Mouse (Mus musculus) brain, embryonic 14.5 days (tissue): ENCODE results near the gene Atp6ap1. TPM values are rescaled to one million over a fixed set of nuclear protein-coding genes. Genes with fewer than 3 reads are reported as not detected.

Source experiments
- DNase-seq: peaks from one replicate; pipeline ENCODE4 v3.0.0-alpha.2; 2011; ENCODE audit warnings: low read depth
- CTCF ChIP-seq: fragments of 200-500 bp; IDR thresholded peaks from 2 replicates; pipeline ENCODE4 v1.5.1; 2012; ENCODE audit warnings: inconsistent platforms, mild to moderate bottlenecking, moderate library complexity, borderline replicate concordance; ENCODE audit not compliant: insufficient read depth, insufficient read length; ENCODE audit errors: extremely low read depth
- POLR2A ChIP-seq: fragments of 200-500 bp; IDR thresholded peaks from 2 replicates; pipeline ENCODE4 v1.6.1; 2012; ENCODE audit warnings: mild to moderate bottlenecking, inconsistent platforms, borderline replicate concordance; ENCODE audit not compliant: poor library complexity, insufficient read depth, insufficient read length, severe bottlenecking; ENCODE audit errors: extremely low read depth
- polyA plus RNA-seq: library from polyadenylated mRNA; depleted of rRNA; stranded (reverse); fragments of >200 nt; gene quantifications from 2 replicates; pipeline ENCODE4 v1.2.3, GENCODE M21; 2012; rRNA removed

The Atp6ap1 gene
- polyA plus RNA-seq, 1 experiment: 313 TPM

DNA sequence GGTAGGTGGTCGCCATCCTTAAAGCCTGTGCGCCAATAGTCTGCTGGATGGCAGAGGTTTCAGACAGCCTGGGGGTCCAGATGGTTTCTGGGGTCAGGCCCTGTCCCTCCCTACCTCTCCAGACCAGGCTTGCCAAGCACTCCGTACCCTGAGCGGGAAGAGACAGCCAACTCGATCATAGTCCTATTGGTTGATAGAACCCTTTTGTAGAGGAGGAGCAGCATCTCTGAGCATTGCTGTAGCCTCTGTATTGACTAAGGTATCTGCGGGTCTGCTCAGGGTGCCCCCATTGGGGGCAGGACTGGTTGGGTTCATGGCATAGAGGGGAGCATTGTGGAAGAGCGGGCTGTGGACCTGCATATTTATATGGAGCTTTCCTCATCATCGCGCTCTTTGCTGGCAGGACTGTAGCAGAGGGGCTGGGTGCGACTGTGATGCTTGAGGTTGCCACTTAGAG lies 32.3 kb downstream of the Atp6ap1 start:
- TF ChIP-seq CTCF (no peak), POLR2A (no peak)
- peak; percentile 39 for DNase-seq

GRCm38 (mm10) chrX:74330166-74330930 lies 33.5 kb downstream of the Atp6ap1 start:
- no peak for TF ChIP-seq CTCF
- no peak for TF ChIP-seq POLR2A
- DNase-seq: peak; percentile 25

DNA sequence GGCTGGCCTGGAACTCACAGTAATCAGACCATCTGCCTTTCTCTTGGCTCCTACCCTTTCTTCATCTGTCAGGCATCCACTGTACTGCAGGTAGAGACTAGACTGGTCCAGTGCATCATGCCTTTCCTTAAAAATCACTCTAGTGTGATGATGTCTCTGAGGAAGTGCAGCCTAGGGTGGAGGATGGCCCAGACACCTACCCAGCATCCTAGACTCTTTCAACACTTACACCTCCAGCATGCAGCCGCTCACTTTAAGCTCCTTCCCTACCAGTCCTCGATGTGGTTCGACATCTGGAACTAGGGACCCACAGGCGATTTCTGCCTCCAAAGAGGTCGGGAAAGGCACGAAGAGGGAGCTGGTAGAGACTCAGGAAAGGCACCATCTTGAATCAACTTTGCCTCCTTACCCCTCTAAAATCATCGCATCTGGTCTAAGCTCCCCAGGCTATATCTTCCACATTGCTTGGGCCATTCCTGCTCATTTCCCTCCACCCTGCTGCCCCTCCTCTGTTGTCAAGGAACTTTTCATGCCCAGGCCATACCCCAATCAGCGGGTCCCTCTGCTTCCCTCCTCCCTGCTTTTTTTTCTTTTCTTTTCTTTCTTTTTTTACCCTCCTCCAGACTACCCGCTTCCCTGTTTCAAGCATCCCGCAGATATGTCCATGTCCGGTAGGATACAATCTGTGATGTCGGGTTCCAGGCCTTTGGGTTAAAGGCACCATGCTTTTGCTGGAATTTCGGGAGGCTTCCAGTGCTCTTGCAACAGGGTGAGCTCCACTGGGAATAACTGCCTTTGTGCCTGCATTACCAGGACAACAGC lies 56.0 kb downstream of the Atp6ap1 start:
- peak; percentile 15 for DNase-seq
- no peak for TF ChIP-seq POLR2A
- TF ChIP-seq CTCF: no peak

DNA sequence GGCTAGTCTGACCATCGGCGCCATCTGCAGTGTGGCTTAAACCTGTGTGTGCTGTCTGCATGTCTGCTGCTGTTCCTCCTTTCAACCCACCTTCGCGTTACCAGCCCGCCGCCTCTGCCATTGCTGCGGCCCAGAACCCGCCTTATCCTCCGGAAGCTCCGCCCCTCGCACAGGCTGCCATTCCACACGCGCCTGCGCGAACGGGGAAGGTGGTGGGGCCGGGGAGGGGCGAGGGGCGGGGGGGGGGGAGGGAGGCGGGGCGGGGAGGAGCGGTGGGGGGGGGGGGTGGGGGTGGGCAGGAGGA lies 56.5 kb downstream of the Atp6ap1 start, which contains the start of gene Lage3:
Gene Lage3 (minus strand): TSS at position 152 of the 304 bp plus-strand sequence.
- peak; percentile 49; the same call in 1 of the 2 replicates for TF ChIP-seq POLR2A
- TF ChIP-seq CTCF: no peak
- DNase-seq: peak; percentile 87

Other genes with a start within 250 kb of the Atp6ap1 start
- gene Opn1mw, start 169.6 kb upstream of the Atp6ap1 start, polyA plus RNA-seq: not detected in 2 replicates
- gene Mecp2, start 161.7 kb upstream of the Atp6ap1 start, polyA plus RNA-seq: 25.4 and 38.9 TPM in 2 replicates
- not detected in 2 replicates for gene Tex28, start 129.3 kb upstream of the Atp6ap1 start, polyA plus RNA-seq
- gene Tktl1, start 119.8 kb upstream of the Atp6ap1 start, polyA plus RNA-seq: not detected in 2 replicates
- gene Flna, start 47.3 kb upstream of the Atp6ap1 start, polyA plus RNA-seq: 372 and 441 TPM in 2 replicates
- gene Emd, start 42.4 kb upstream of the Atp6ap1 start, polyA plus RNA-seq: 84.6 and 102 TPM in 2 replicates
- gene Rpl10, start 26.3 kb upstream of the Atp6ap1 start, polyA plus RNA-seq: 1,601 and 1,926 TPM in 2 replicates
- 76.5 and 110 TPM in 2 replicates for gene Taz, start 15.2 kb upstream of the Atp6ap1 start, polyA plus RNA-seq
- gene Dnase1l1, start 14.8 kb upstream of the Atp6ap1 start, polyA plus RNA-seq: 3.0 and 4.0 TPM in 2 replicates
- 1,152 and 1,204 TPM in 2 replicates for gene Gdi1, start 7.9 kb downstream of the Atp6ap1 start, polyA plus RNA-seq
- gene Fam50a, start 15.9 kb downstream of the Atp6ap1 start, polyA plus RNA-seq: 32.0 and 41.0 TPM in 2 replicates
- gene Plxna3, start 32.0 kb downstream of the Atp6ap1 start, polyA plus RNA-seq: 297 and 349 TPM in 2 replicates
- gene Lage3, start 56.5 kb downstream of the Atp6ap1 start, polyA plus RNA-seq: 63.0 and 107 TPM in 2 replicates
- 52.8 and 63.4 TPM in 2 replicates for gene Ubl4a, start 76.1 kb downstream of the Atp6ap1 start, polyA plus RNA-seq
- 6.1 and 7.7 TPM in 2 replicates for gene Slc10a3, start 76.3 kb downstream of the Atp6ap1 start, polyA plus RNA-seq
- gene Fam3a, start 96.2 kb downstream of the Atp6ap1 start, polyA plus RNA-seq: 35.3 and 47.8 TPM in 2 replicates
- 15.1 and 16.0 TPM in 2 replicates for gene Ikbkg, start 96.2 kb downstream of the Atp6ap1 start, polyA plus RNA-seq
- gene G6pdx, start 132.1 kb downstream of the Atp6ap1 start, polyA plus RNA-seq: 50.5 and 53.4 TPM in 2 replicates
- gene Gm6880, start 184.3 kb downstream of the Atp6ap1 start, polyA plus RNA-seq: 0.18 TPM in 1 of 2 replicates, not detected in the other